12 mouse cellular contexts compared by ENCODE assay signal in genomic region chr5:141040846-141041245, GRCm38 (mm10). TPM values are rescaled to one million over a fixed set of nuclear protein-coding genes. Genes with fewer than 3 reads are reported as not detected.
"Had no signal": no experiment of that assay in that cellular context is flagged by ENCODE, and none has a peak within 500 bp of the region (broad histone marks: within the 10 kb centered on the region; RNA-seq: fewer than 3 reads in every experiment).

No protein-coding gene starts in this region.

- DNase-seq: kidney, adult 8-10 months; kidney, postnatal 4 days; lung, adult 18-20 months; right cerebral cortex, postnatal 14 days; thymus, postnatal 4 days had no signal

- H3K4me3 ChIP-seq: layer of hippocampus, adult 2 months; limb, embryonic 13.5 days; midbrain, embryonic 15.5 days had no signal

- H3K27ac ChIP-seq: layer of hippocampus, adult 2 months; limb, embryonic 13.5 days; liver, embryonic 14.5 days; midbrain, embryonic 15.5 days; stomach, postnatal 0 days had no signal

- H3K4me2 ChIP-seq: limb, embryonic 13.5 days; midbrain, embryonic 11.5 days; midbrain, embryonic 15.5 days had no signal

- H3K4me1 ChIP-seq: midbrain, embryonic 15.5 days had no signal

- ATAC-seq: intestine, embryonic 16.5 days; midbrain, embryonic 15.5 days had no signal

- H3K36me3 ChIP-seq: limb, embryonic 13.5 days; midbrain, embryonic 15.5 days had no signal

- H3K9me3 ChIP-seq: limb, embryonic 13.5 days; midbrain, embryonic 15.5 days had no signal

- H3K27me3 ChIP-seq: limb, embryonic 13.5 days; midbrain, embryonic 15.5 days had no signal

- H3K9ac ChIP-seq: limb, embryonic 13.5 days; liver, embryonic 14.5 days; midbrain, embryonic 15.5 days had no signal

RNA-seq across cellular contexts. Expression of gene Card11, which starts 40.5 kb away (rescaled TPM):
- polyA plus RNA-seq: midbrain, embryonic 11.5 days had no signal
